In genomic region chr2:151962474-151962873, GRCm38 (mm10) we compare ENCODE assay signal across 8 mouse cellular contexts. TPM values are rescaled to one million over a fixed set of nuclear protein-coding genes. Genes with fewer than 3 reads are reported as not detected.
A peak's percentile ranks its signal among the peaks of the same experiment; 100 is the strongest.
DNase-seq lines count a peak whose midpoint lies in the region; ATAC-seq and TF ChIP-seq lines count a peak whose summit lies in the region.

No protein-coding gene starts in this region.

- WGBS in forebrain, embryonic 15.5 days: 30% methylated on average over 10 of the region's 10 CpGs
- WGBS in hindbrain, postnatal 0 days: 38% methylated on average over 10 of the region's 10 CpGs
- WGBS in neural tube, embryonic 15.5 days: 46% methylated on average over 10 of the region's 10 CpGs
- WGBS in liver, embryonic 11.5 days: 52% methylated on average over 10 of the region's 10 CpGs

- peak; percentile 60 for ATAC-seq in forebrain, embryonic 15.5 days (replicated peaks)
- ATAC-seq in hindbrain, postnatal 0 days: peak; percentile 43
- peak; percentile 49; the same call in 1 of the 2 replicates for ATAC-seq in neural tube, embryonic 15.5 days (ENCODE audit: low FRiP score)
- ATAC-seq in liver, embryonic 11.5 days (replicated peaks; ENCODE audit: low FRiP score): no peak

- TF ChIP-seq CTCF in hindbrain, postnatal 0 days (IDR thresholded peaks at IDR 0.05; ENCODE audit: low read depth): no peak; the same call in 1 of the 2 replicates

- no peaks in the 10 kb centered on the region for H3K36me3 ChIP-seq in forebrain, embryonic 15.5 days
- H3K36me3 ChIP-seq in hindbrain, postnatal 0 days (ENCODE audit: insufficient read depth, low read length): no peaks in the 10 kb centered on the region
- H3K36me3 ChIP-seq in neural tube, embryonic 15.5 days: no peaks in the 10 kb centered on the region
- no peaks in the 10 kb centered on the region for H3K36me3 ChIP-seq in liver, embryonic 11.5 days (ENCODE audit: control insufficient read depth, insufficient read depth, low read length)

- intact Hi-C loops in left cerebral cortex, postnatal 10 days (cut with DNase I): no loop called here

- H3K9me3 ChIP-seq in forebrain, embryonic 15.5 days: no peaks in the 10 kb centered on the region
- no peaks in the 10 kb centered on the region for H3K9me3 ChIP-seq in hindbrain, postnatal 0 days (ENCODE audit: low read length)
- no peaks in the 10 kb centered on the region for H3K9me3 ChIP-seq in neural tube, embryonic 15.5 days (replicated peaks)
- no peaks in the 10 kb centered on the region for H3K9me3 ChIP-seq in liver, embryonic 11.5 days (ENCODE audit: control insufficient read depth, low read length)

- H3K27me3 ChIP-seq in forebrain, embryonic 15.5 days: no peaks in the 10 kb centered on the region
- no peaks in the 10 kb centered on the region for H3K27me3 ChIP-seq in hindbrain, postnatal 0 days (ENCODE audit: insufficient read depth, low read length)
- H3K27me3 ChIP-seq in neural tube, embryonic 15.5 days (replicated peaks): no peaks in the 10 kb centered on the region
- H3K27me3 ChIP-seq in liver, embryonic 11.5 days (replicated peaks; ENCODE audit: control insufficient read depth, insufficient read depth, low read length): 0 out of 2 replicates have a peak, but pooled peaks cover 2% of the 10 kb centered on the region

- no peak overlapping the region for H3K4me3 ChIP-seq in forebrain, embryonic 15.5 days
- H3K4me3 ChIP-seq in hindbrain, postnatal 0 days (ENCODE audit: low read length): no peak overlapping the region
- H3K4me3 ChIP-seq in neural tube, embryonic 15.5 days (replicated peaks): no peak overlapping the region
- H3K4me3 ChIP-seq in liver, embryonic 11.5 days (ENCODE audit: low read depth, low read length): no peak overlapping the region

- H3K4me1 ChIP-seq in forebrain, embryonic 15.5 days: peaks cover 42% of the 10 kb centered on the region
- peaks cover 11% of the 10 kb centered on the region; the same call in 1 of the 2 replicates for H3K4me1 ChIP-seq in hindbrain, postnatal 0 days (ENCODE audit: insufficient read depth, low read length)
- peaks cover 25% of the 10 kb centered on the region for H3K4me1 ChIP-seq in neural tube, embryonic 15.5 days
- H3K4me1 ChIP-seq in liver, embryonic 11.5 days (replicated peaks; ENCODE audit: control insufficient read depth, insufficient read depth, low read length): peaks cover 15% of the 10 kb centered on the region

- H3K4me2 ChIP-seq in forebrain, embryonic 15.5 days (replicated peaks): no peak overlapping the region
- H3K4me2 ChIP-seq in hindbrain, postnatal 0 days (ENCODE audit: low read depth, low read length): no peak overlapping the region
- H3K4me2 ChIP-seq in neural tube, embryonic 15.5 days: no peak overlapping the region
- no peak overlapping the region for H3K4me2 ChIP-seq in liver, embryonic 11.5 days

- DNase-seq in 3134 (ENCODE audit: extremely low read depth, insufficient read length, low spot score) (peak; percentile 90), NIH3T3 (ENCODE audit: low read depth) (peak; percentile 99)
- peak; percentile 76 for DNase-seq in hindbrain, postnatal 0 days (ENCODE audit: low spot score)
- DNase-seq in left cerebral cortex, postnatal 10 days (ENCODE audit: extremely low spot score in 1 of 2, low spot score in 2 of 2): peak; percentile 42 to 81
- no peak for DNase-seq in thymus, postnatal 4 days
- no peak for DNase-seq in liver, embryonic 11.5 days (ENCODE audit: low spot score)

- H3K9ac ChIP-seq in forebrain, embryonic 15.5 days (replicated peaks): no peak overlapping the region
- no peak overlapping the region for H3K9ac ChIP-seq in hindbrain, postnatal 0 days (replicated peaks; ENCODE audit: low read length)
- no peak overlapping the region for H3K9ac ChIP-seq in neural tube, embryonic 15.5 days (replicated peaks)
- no peak overlapping the region for H3K9ac ChIP-seq in liver, embryonic 11.5 days (ENCODE audit: low read depth, low read length)

- H3K27ac ChIP-seq in forebrain, embryonic 15.5 days (replicated peaks): peak overlapping the region; percentile 31
- peak overlapping the region; percentile 36; the same call in 1 of the 2 replicates for H3K27ac ChIP-seq in hindbrain, postnatal 0 days
- H3K27ac ChIP-seq in neural tube, embryonic 15.5 days (replicated peaks): no peak overlapping the region
- no peak overlapping the region for H3K27ac ChIP-seq in liver, embryonic 11.5 days (ENCODE audit: low read depth, low read length)

RNA-seq across cellular contexts. Expression of gene Fam110a, which starts 17.5 kb away (rescaled TPM):
- polyA plus RNA-seq in forebrain, embryonic 15.5 days (2015; fragmentation: Nextera tagmentation; extraction: Ambion mirVana): 71.9 and 75.2 TPM in 2 replicates
- total RNA-seq in hindbrain, postnatal 0 days (2014; rRNA removed): 25.4 and 27.3 TPM in 2 replicates
- 35.8 and 36.5 TPM in 2 replicates for polyA plus RNA-seq in hindbrain, postnatal 0 days (2015; fragmentation: Nextera tagmentation; extraction: Ambion mirVana)
- total RNA-seq in left cerebral cortex, postnatal 10 days (2021): 1 to 10 TPM; 6.8 to 7.8 TPM
- 31.3 and 32.0 TPM in 2 replicates for polyA plus RNA-seq in neural tube, embryonic 15.5 days (2015; fragmentation: Nextera tagmentation; extraction: Ambion mirVana)
- 15.0 and 17.0 TPM in 2 replicates for polyA plus RNA-seq in liver, embryonic 11.5 days (2014; fragmentation: Nextera tagmentation; extraction: Ambion mirVana)

RNA-seq across cellular contexts. Expression of gene Slc52a3, which starts 33.8 kb away (rescaled TPM):
- 0.84 and 1.3 TPM in 2 replicates for polyA plus RNA-seq in forebrain, embryonic 15.5 days (2015; fragmentation: Nextera tagmentation; extraction: Ambion mirVana)
- total RNA-seq in hindbrain, postnatal 0 days (2014; rRNA removed): 2.7 and 3.1 TPM in 2 replicates
- 2.6 and 2.7 TPM in 2 replicates for polyA plus RNA-seq in hindbrain, postnatal 0 days (2015; fragmentation: Nextera tagmentation; extraction: Ambion mirVana)
- 1 to 10 TPM; 3.0 to 3.6 TPM for total RNA-seq in left cerebral cortex, postnatal 10 days (2021)
- 1.4 and 1.7 TPM in 2 replicates for polyA plus RNA-seq in neural tube, embryonic 15.5 days (2015; fragmentation: Nextera tagmentation; extraction: Ambion mirVana)
- 1.9 and 2.2 TPM in 2 replicates for polyA plus RNA-seq in liver, embryonic 11.5 days (2014; fragmentation: Nextera tagmentation; extraction: Ambion mirVana)

RNA-seq across cellular contexts. Expression of gene Angpt4, which starts 51.5 kb away (rescaled TPM):
- 0.20 TPM in 1 of 2 replicates, not detected in the other for polyA plus RNA-seq in forebrain, embryonic 15.5 days (2015; fragmentation: Nextera tagmentation; extraction: Ambion mirVana)
- total RNA-seq in hindbrain, postnatal 0 days (2014; rRNA removed): 0.10 and 0.14 TPM in 2 replicates
- 0.28 and 0.29 TPM in 2 replicates for polyA plus RNA-seq in hindbrain, postnatal 0 days (2015; fragmentation: Nextera tagmentation; extraction: Ambion mirVana)
- total RNA-seq in left cerebral cortex, postnatal 10 days (2021): under 1 TPM in 1 of 2 experiments, not detected in 1; 0.19 TPM
- polyA plus RNA-seq in neural tube, embryonic 15.5 days (2015; fragmentation: Nextera tagmentation; extraction: Ambion mirVana): 0.50 and 2.1 TPM in 2 replicates
- 0.32 and 0.42 TPM in 2 replicates for polyA plus RNA-seq in liver, embryonic 11.5 days (2014; fragmentation: Nextera tagmentation; extraction: Ambion mirVana)

Comparison
In these comparisons a context has a peak if more than half of its experiments do, and no peak if none do; other contexts are left out.
1. DNase-seq: peak in 3134 (single experiment), NIH3T3 (single experiment), hindbrain, postnatal 0 days (single experiment) and left cerebral cortex, postnatal 10 days (2 of 2); none in thymus, postnatal 4 days (single experiment) and liver, embryonic 11.5 days (single experiment).
2. H3K27ac ChIP-seq: peak in forebrain, embryonic 15.5 days (single experiment) and hindbrain, postnatal 0 days (single experiment); none in neural tube, embryonic 15.5 days (single experiment) and liver, embryonic 11.5 days (single experiment).